Mouse (Mus musculus): ENCODE measurements around the gene Hpca. TPM values are rescaled to one million over a fixed set of nuclear protein-coding genes. Genes with fewer than 3 reads are reported as not detected.
A peak's percentile ranks its signal among the peaks of the same experiment; 100 is the strongest.

Hpca gene
- polyA plus RNA-seq, 1 experiment = not detected

DNA sequence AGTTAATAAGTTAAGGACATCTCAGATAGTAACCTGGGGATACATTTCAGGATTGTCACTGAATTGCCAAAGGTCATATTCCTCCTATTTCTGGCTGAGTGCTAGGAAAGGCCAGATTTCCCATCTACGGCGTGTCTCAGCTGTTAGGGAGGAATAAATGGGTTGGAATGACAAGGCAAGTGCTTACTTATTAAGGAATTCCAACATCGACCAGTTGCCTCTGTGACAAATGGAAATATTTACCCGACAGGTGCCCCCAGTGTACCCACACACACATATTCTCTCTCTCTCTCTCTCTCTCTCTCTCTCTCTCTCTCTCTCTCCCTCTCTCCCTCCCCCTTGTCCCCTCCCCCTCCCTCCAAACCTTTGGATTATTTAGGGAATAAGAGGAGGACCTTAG, 24.1 kb upstream of the Hpca start:
- H3K4me3 ChIP-seq (replicated peaks) = no peak overlapping the region
- no peaks in the 10 kb centered on the region for H3K9me3 ChIP-seq (ENCODE audit: control insufficient read depth, low read length)
- H3K4me1 ChIP-seq (ENCODE audit: control insufficient read depth) = peaks cover 22% of the 10 kb centered on the region
- TF ChIP-seq GATA1 (IDR thresholded peaks at IDR 0.05; ENCODE audit: low read length) = no peak
- no peak for TF ChIP-seq TAL1 (IDR thresholded peaks at IDR 0.05; ENCODE audit: low read length)
- H3K36me3 ChIP-seq (ENCODE audit: control insufficient read depth) = peaks cover 47% of the 10 kb centered on the region
- no peaks in the 10 kb centered on the region for H3K27me3 ChIP-seq (ENCODE audit: control insufficient read depth)

DNA sequence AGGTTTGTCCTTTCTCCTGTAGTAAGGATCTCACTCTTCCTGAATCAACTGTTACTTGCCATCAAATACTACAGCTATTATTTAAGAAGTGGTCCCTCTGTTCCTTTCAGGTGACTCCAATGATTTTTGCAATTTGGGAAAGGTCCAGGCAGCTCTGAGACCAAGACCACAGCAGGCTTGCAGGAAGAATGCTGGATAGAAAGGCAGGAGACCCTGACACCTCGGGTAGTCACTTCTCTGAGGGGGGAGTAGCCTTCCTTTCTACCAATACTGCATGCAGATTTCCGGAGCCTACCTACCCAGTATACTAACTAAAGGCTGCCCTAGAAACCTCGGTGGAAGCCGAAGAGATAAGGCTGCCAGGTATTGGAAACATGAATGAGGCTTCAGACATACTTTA, 23.6 kb upstream of the Hpca start:
- peaks cover 28% of the 10 kb centered on the region for H3K4me1 ChIP-seq (ENCODE audit: control insufficient read depth)
- no peaks in the 10 kb centered on the region for H3K27me3 ChIP-seq (ENCODE audit: control insufficient read depth)
- TF ChIP-seq GATA1 (IDR thresholded peaks at IDR 0.05; ENCODE audit: low read length) = no peak
- TF ChIP-seq TAL1 (IDR thresholded peaks at IDR 0.05; ENCODE audit: low read length) = no peak
- no peak overlapping the region for H3K4me3 ChIP-seq (replicated peaks)
- no peaks in the 10 kb centered on the region for H3K9me3 ChIP-seq (ENCODE audit: control insufficient read depth, low read length)
- H3K36me3 ChIP-seq (ENCODE audit: control insufficient read depth) = peaks cover 42% of the 10 kb centered on the region

DNA sequence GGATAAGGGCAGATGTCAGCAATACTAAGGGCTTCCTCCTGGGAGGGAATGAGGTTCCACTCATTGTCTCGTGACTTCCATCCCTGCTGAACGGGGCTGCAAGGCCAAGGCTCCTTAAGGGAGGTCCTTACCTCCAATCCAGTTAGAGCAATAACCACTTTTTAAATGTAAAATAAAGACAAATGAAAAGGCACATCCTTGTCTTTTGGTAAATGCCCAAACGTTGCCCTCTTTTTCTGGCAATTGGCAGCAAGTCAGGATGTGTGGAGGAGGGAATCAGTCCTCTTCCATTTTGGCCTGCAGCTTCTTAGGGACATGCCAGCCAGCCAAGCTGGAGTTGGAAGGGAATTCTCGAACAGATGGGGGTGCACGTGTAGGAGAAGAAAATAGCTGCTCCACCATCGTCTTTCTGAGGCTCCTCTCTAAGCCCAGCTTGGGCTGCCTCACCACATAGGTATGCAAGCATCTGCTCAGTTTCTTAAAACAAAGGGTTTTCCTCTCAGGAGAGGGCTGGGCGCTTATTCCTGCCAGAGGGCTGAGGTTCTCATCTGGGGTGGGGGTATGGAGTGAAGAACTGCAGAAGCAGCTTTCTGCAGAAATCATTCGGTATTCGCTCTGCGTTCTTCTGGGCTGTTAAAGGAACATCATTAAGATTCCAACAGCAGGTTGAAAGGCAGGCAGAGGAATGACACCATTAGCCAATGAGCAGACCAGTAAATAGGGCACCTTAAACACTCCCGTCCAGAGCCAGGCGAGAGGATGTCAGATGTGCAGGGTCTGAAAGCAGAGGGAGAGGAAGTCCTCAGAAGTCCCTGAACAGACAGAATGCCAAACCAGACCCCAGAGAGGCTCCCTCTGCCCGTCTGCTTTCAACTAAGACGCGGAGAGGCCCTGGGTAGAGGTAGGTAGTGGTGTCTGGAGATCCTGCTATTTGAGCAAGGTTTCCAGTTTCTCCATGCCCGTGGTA, 22.8 kb upstream of the Hpca start:
- no peaks in the 10 kb centered on the region for H3K9me3 ChIP-seq (ENCODE audit: control insufficient read depth, low read length)
- peaks cover 35% of the 10 kb centered on the region for H3K36me3 ChIP-seq (ENCODE audit: control insufficient read depth)
- TF ChIP-seq GATA1 (IDR thresholded peaks at IDR 0.05; ENCODE audit: low read length) = no peak
- no peak for TF ChIP-seq TAL1 (IDR thresholded peaks at IDR 0.05; ENCODE audit: low read length)
- no peak overlapping the region for H3K4me3 ChIP-seq (replicated peaks)
- peaks cover 35% of the 10 kb centered on the region for H3K4me1 ChIP-seq (ENCODE audit: control insufficient read depth)
- no peaks in the 10 kb centered on the region for H3K27me3 ChIP-seq (ENCODE audit: control insufficient read depth)

DNA sequence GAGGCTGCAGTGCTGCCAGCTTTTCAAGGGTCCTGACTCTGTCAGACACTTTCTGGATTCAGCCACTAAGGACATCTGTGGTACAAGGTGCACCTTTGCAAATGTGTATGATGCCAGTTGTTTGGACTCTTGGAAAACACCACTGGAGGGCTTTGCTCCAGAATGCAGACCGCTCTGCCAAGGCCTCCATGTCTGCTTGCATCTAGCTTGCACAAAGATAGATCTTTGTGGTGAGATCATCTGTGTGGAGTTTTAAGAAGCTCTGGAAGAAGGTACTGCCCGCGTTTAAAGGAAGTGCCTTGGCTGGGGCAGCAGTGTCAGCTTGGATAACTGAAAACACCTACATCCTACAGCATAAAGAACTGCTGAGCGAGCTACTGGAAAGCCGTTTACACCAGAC, 21.7 kb upstream of the Hpca start:
- Histone ChIP-seq H3K4me1 (ENCODE audit: control insufficient read depth) (peaks cover 47% of the 10 kb centered on the region), H3K9me3 (ENCODE audit: control insufficient read depth, low read length) (no peaks in the 10 kb centered on the region), H3K36me3 (ENCODE audit: control insufficient read depth) (peaks cover 27% of the 10 kb centered on the region), H3K4me3 (replicated peaks) (no peak overlapping the region), H3K27me3 (ENCODE audit: control insufficient read depth) (peaks cover 5% of the 10 kb centered on the region)
- no peak for TF ChIP-seq TAL1 (IDR thresholded peaks at IDR 0.05; ENCODE audit: low read length)
- TF ChIP-seq GATA1 (IDR thresholded peaks at IDR 0.05; ENCODE audit: low read length) = no peak

DNA sequence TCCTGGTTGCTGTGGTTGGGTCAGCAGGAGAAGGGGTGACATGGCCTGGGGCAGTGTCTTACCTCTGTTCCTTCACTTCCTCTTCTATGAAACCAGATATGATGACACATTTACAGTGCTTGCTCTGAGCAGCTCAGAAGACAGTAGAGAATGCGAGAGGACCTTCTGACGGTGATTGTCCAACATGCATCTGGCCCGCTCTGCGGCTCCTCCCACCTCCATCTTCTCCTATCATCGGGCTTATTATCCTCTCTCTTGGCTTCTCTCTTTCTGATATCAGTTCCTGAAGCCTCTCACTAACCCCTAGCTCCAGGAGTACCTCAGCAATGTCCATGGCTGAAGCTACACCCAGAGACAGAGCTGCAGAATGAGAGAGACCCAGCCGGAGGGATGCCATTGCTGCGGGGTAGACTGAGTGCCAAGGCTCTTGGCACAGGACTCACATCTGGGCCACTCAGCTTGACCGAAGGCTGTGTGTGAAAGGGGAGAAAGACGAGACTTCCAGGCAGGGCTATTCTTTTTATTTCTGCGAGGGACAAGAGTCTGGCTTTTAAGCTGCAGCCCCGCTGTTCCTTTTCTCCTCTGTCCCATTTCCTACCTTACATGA, 20.7 kb upstream of the Hpca start:
- Histone ChIP-seq H3K27me3 (ENCODE audit: control insufficient read depth) (peaks cover 15% of the 10 kb centered on the region), H3K9me3 (ENCODE audit: control insufficient read depth, low read length) (no peaks in the 10 kb centered on the region; the same call in 1 of the 2 replicates), H3K4me3 (replicated peaks) (no peak overlapping the region), H3K4me1 (ENCODE audit: control insufficient read depth) (peaks cover 56% of the 10 kb centered on the region), H3K36me3 (ENCODE audit: control insufficient read depth) (peaks cover 19% of the 10 kb centered on the region)
- no peak for TF ChIP-seq TAL1 (IDR thresholded peaks at IDR 0.05; ENCODE audit: low read length)
- no peak for TF ChIP-seq GATA1 (IDR thresholded peaks at IDR 0.05; ENCODE audit: low read length)

DNA sequence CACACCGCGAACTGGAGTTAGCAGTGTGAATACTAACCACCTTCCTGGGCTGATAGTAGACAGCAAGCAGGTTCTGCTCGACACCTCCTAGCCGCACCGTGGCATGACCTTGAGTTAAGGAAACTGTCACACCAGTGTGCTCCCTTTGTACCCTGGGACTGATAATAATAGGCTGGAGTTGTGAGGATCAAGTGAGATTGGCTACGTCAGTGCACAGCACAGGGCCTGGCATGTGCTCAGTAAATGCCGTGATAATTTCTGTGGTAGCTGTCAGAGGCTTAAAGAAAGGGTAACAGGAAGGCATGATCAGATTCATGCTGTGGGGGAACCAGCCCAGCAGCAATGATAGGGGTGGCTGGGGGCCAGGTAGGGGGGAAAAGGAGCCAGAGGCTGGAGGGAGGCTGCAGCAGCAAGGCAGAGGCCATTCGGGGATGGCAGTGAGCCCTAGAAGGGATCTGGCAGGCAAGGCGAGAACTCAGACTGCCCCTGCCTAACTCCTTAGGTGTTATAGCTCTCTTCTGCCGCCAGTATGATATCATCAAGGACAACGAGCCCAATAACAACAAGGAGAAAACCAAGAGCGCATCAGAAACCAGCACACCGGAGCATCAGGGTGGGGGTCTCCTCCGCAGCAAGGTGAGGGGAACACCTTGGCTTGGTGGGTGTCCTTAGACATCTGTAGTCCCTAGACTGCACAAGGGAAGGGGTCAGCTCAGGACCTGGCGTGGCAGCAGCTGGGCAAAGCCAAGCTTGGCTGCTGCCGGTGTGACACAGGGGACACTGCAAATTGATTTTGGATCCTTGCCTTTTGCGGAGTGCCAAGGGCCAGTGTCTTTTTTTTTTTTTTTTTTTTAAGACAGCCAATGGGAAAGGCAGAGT, 20.0 kb upstream of the Hpca start:
- peaks cover 17% of the 10 kb centered on the region for H3K36me3 ChIP-seq (ENCODE audit: control insufficient read depth)
- H3K4me1 ChIP-seq (ENCODE audit: control insufficient read depth) = peaks cover 64% of the 10 kb centered on the region
- no peak overlapping the region for H3K4me3 ChIP-seq (replicated peaks)
- TF ChIP-seq GATA1 (IDR thresholded peaks at IDR 0.05; ENCODE audit: low read length) = no peak
- TF ChIP-seq TAL1 (IDR thresholded peaks at IDR 0.05; ENCODE audit: low read length) = no peak
- H3K27me3 ChIP-seq (ENCODE audit: control insufficient read depth) = peaks cover 22% of the 10 kb centered on the region
- peaks cover 5% of the 10 kb centered on the region; the same call in 1 of the 2 replicates for H3K9me3 ChIP-seq (ENCODE audit: control insufficient read depth, low read length)

DNA sequence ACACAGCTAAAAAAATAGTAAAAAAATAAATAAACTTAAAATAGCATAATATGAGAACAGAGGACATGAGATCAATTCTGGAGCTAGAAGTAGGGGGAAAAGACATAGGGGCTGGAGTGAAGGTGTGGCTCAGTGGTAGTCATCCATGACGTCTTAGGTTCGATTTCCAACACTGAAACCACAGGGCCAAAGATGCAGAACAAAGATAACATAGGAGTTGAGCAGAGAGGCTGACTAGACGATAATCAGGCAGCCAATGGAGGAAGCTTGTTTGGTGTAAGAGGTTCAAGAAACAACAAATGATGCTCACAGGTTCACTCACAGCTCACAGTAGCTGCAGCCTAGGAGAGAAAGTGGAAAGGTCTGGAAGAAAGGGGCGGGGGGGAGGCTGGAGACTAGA, 19.0 kb upstream of the Hpca start:
- H3K27me3 ChIP-seq (ENCODE audit: control insufficient read depth) = peaks cover 32% of the 10 kb centered on the region

DNA sequence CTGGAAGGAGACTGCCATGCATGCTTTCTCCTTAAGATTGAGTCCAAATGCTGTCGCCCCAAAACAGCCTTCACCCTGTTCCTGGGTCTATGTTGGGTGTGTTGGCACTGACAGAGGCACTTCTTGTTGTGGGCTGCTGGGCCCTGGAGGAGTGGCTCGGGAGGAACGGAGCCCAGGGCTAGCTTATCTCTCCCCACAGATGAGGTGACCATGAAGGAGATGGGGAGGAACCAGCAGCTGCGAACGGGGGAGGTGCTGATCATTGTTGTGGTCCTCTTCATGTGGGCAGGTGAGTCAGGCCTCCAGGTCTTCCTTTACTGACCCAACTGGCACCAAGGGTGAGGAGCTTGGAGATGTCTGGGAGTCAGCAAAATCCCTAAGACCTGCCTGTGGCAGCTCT, 17.8 kb upstream of the Hpca start:
- Histone ChIP-seq H3K36me3 (ENCODE audit: control insufficient read depth) (peaks cover 11% of the 10 kb centered on the region), H3K9me3 (ENCODE audit: control insufficient read depth, low read length) (peaks cover 5% of the 10 kb centered on the region; the same call in 1 of the 2 replicates), H3K4me1 (ENCODE audit: control insufficient read depth) (peaks cover 69% of the 10 kb centered on the region), H3K27me3 (ENCODE audit: control insufficient read depth) (peaks cover 44% of the 10 kb centered on the region), H3K4me3 (replicated peaks) (peak overlapping the region; percentile 48)
- peak; percentile 79 for TF ChIP-seq GATA1 (IDR thresholded peaks at IDR 0.05; ENCODE audit: low read length)
- peak; percentile 75 for TF ChIP-seq TAL1 (IDR thresholded peaks at IDR 0.05; ENCODE audit: low read length)

More for the DNA sequence above, 19.0 kb upstream of the Hpca start:
- no peak for TF ChIP-seq TAL1 (IDR thresholded peaks at IDR 0.05; ENCODE audit: low read length)
- TF ChIP-seq GATA1 (IDR thresholded peaks at IDR 0.05; ENCODE audit: low read length) = peak; percentile 73
- Histone ChIP-seq H3K4me1 (ENCODE audit: control insufficient read depth) (peaks cover 67% of the 10 kb centered on the region), H3K9me3 (ENCODE audit: control insufficient read depth, low read length) (peaks cover 5% of the 10 kb centered on the region; the same call in 1 of the 2 replicates), H3K4me3 (replicated peaks) (no peak overlapping the region), H3K36me3 (ENCODE audit: control insufficient read depth) (peaks cover 15% of the 10 kb centered on the region)
